9 mouse cellular contexts compared by ENCODE assay signal in the genomic region with DNA sequence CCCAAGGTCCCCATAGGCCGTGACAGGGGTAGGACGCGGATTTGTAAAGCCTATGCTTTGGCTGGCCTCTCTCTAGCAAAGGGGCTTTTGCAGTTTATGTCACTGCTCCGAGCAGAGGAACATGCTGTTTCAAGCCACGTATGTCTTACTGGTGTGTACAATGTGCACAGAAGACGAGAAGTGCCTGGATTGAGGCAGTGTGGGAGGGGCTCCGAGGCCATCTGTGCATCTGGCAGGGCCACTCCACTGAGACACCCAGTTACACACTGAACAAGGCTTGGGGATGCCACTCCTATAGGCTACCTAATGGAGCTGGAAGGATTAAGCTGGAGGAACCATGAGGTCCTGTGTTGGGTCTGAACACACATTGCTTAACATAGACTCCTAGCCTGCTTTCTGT. TPM values are rescaled to one million over a fixed set of nuclear protein-coding genes. Genes with fewer than 3 reads are reported as not detected.
DNase-seq lines count a peak whose midpoint lies in the region; ATAC-seq and TF ChIP-seq lines count a peak whose summit lies in the region.
"Had no signal": no experiment of that assay in that cellular context is flagged by ENCODE, and none has a peak within 500 bp of the region (broad histone marks: within the 10 kb centered on the region; RNA-seq: fewer than 3 reads in every experiment).

No protein-coding gene starts in this region.

- peak overlapping the region; percentile 78 for H3K4me3 ChIP-seq in megakaryocyte, embryonic 14.5 days (replicated peaks)
- no peak overlapping the region for H3K4me3 ChIP-seq in limb, embryonic 15.5 days
- no peak overlapping the region for H3K4me3 ChIP-seq in gastrocnemius, adult 2 months

- H3K27me3 ChIP-seq in megakaryocyte, embryonic 14.5 days (replicated peaks) = no peaks in the 10 kb centered on the region
- no peaks in the 10 kb centered on the region for H3K27me3 ChIP-seq in limb, embryonic 15.5 days

- ATAC-seq in cerebellum, adult (ENCODE audit: insufficient number of reproducible peaks, low FRiP score, low TSS enrichment) = peak; percentile 52
- ATAC-seq in megakaryocyte, adult 5-6 weeks (ENCODE audit: poor library complexity, severe bottlenecking) = no peak
- peak; percentile 41; the same call in 1 of the 2 replicates for ATAC-seq in limb, embryonic 15.5 days (ENCODE audit: insufficient number of reproducible peaks, low FRiP score, low TSS enrichment, low read depth)

- no peak for DNase-seq in cerebellum, adult 11 months
- no peak for DNase-seq in left cerebral cortex, adult 18-20 months (ENCODE audit: low spot score in 2 of 2)
- no peak for DNase-seq in gastrocnemius, adult 2 months
- no peak for DNase-seq in thymus, postnatal 4 days

- H3K27ac ChIP-seq in limb, embryonic 15.5 days = peak overlapping the region; percentile 12; the same call in 1 of the 2 replicates
- H3K27ac ChIP-seq in gastrocnemius, adult 2 months = no peak overlapping the region

- peaks cover 86% of the 10 kb centered on the region for H3K4me1 ChIP-seq in megakaryocyte, embryonic 14.5 days
- peaks cover 11% of the 10 kb centered on the region for H3K4me1 ChIP-seq in limb, embryonic 15.5 days

- TF ChIP-seq CTCF in gastrocnemius, adult 2 months (IDR thresholded peaks at IDR 0.05) = no peak

- intact Hi-C loops in gastrocnemius, adult 2 months (cut with DNase I) = loop anchor here (10.0 kb wide), 1 partner anchor 124 kb away; no protein-coding TSS in a partner anchor

- H3K9ac ChIP-seq in limb, embryonic 15.5 days = no peak overlapping the region

- whole genome bisulfite sequencing in limb, embryonic 15.5 days = 63% methylated on average over 7 of the region's 7 CpGs

- peaks cover 14% of the 10 kb centered on the region for H3K9me3 ChIP-seq in megakaryocyte, embryonic 14.5 days
- H3K9me3 ChIP-seq in limb, embryonic 15.5 days = no peaks in the 10 kb centered on the region

- no peak overlapping the region for H3K4me2 ChIP-seq in limb, embryonic 15.5 days

- peaks cover 14% of the 10 kb centered on the region for H3K36me3 ChIP-seq in megakaryocyte, embryonic 14.5 days (replicated peaks; ENCODE audit: low read length)
- no peaks in the 10 kb centered on the region for H3K36me3 ChIP-seq in limb, embryonic 15.5 days

RNA-seq across cellular contexts. Expression of a gene that starts 17.1 kb away (rescaled TPM):
- not detected in 2 replicates for polyA plus RNA-seq in megakaryocyte, embryonic 14.5 days (2012; ENCODE audit: insufficient read depth, low replicate concordance)
- not detected in 2 replicates for total RNA-seq in megakaryocyte, adult 5-6 weeks (2015)
- total RNA-seq in megakaryocyte, adult 5-6 weeks (2017) = not detected in 2 replicates
- 0.59 and 2.1 TPM in 2 replicates for polyA plus RNA-seq in limb, embryonic 15.5 days (2015; fragmentation: Nextera tagmentation; extraction: Ambion mirVana)
- not detected for total RNA-seq in left cerebral cortex, adult 18-20 months (2021)
- total RNA-seq in gastrocnemius, adult 2 months (2021) = not detected
- total RNA-seq: layer of hippocampus, postnatal 14 days had no signal

RNA-seq across cellular contexts. Expression of a gene that starts 31.6 kb away (rescaled TPM):
- 0.65 TPM in 1 of 2 replicates, not detected in the other for polyA plus RNA-seq in megakaryocyte, embryonic 14.5 days (2012; ENCODE audit: insufficient read depth, low replicate concordance)
- total RNA-seq in megakaryocyte, adult 5-6 weeks (2015) = not detected in 2 replicates
- not detected in 2 replicates for total RNA-seq in megakaryocyte, adult 5-6 weeks (2017)
- polyA plus RNA-seq in limb, embryonic 15.5 days (2015; fragmentation: Nextera tagmentation; extraction: Ambion mirVana) = 2.2 and 2.8 TPM in 2 replicates
- total RNA-seq in left cerebral cortex, adult 18-20 months (2021) = under 1 TPM; 0.66 to 0.70 TPM
- not detected for total RNA-seq in gastrocnemius, adult 2 months (2021)
